Mouse (Mus musculus): ENCODE measurements around the gene Havcr2.

GRCm38 (mm10) chr11:46437459-46438000 is 17.2 kb upstream of the Havcr2 start:
- TF ChIP-seq CTCF (IDR thresholded peaks at IDR 0.05; ENCODE audit: low read depth) (no peak), EP300 (optimal IDR thresholded peaks at IDR 0.05) (no peak)
